Mouse (Mus musculus) heart, adult 11 months (tissue): ENCODE measurements around the gene Serpinb1b.
A peak's percentile ranks its signal among the peaks of the same experiment; 100 is the strongest.

Source experiments
- DNase-seq: peaks from one replicate; pipeline ENCODE4 v3.0.0; 2022

The Serpinb1b gene

DNA sequence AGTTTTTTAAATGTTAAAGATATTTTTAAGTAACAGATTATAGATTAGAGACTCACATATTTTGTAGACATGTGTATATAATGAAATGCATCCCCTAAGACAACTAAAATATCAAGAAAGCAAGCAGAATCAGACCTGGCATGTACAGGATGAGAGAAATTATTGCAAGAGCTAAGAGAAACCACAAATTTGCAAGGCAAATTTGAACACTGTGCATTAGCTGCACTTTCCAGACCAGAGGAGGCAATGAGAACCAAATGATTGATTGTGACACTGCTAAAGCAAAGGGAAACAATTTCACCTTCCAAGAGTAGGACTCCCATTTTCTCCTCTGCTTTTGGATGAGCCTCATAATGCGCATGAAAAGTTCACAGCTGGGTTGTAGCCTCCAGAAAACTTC, 17.2 kb downstream of the Serpinb1b start:
- no peak for DNase-seq

DNA sequence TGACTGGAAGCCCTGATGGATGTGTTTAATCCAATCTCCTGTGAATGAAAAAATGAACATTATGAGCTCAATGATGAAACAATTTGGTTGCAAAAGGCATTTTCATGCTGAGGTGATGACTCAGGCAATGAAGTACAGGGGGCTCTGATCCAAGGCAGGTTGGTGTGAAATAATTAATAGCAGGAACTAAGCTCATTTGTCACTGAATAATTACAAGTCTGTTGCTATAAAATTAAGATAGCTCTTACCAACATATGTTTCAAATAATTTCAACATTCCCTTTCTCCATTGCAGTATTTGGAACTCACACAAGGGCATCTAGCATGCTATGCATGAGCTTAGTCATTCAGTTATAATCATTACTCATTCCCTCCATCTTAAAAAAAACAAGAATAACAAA, 27.3 kb downstream of the Serpinb1b start:
- no peak for DNase-seq

DNA sequence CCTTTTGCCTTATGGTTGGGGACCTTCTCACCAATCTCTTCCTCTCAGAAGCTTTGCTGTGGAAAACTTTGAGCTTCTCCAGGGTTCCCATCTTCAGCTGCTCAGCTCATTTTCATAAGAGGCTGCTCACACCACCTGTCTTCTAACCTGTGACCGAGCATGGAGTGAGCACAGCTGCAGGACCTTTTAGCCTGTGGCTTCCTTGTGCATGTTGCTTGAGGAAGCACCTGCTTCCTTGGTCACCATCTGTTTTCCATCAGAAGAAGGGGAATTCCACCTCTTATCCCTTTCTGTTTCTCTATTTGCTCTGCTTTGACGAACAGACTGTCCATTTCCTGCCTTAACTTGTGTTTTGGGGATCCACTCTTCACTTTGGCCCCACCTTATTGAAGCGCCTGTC, 34.7 kb downstream of the Serpinb1b start:
- peak; percentile 83 for DNase-seq

DNA sequence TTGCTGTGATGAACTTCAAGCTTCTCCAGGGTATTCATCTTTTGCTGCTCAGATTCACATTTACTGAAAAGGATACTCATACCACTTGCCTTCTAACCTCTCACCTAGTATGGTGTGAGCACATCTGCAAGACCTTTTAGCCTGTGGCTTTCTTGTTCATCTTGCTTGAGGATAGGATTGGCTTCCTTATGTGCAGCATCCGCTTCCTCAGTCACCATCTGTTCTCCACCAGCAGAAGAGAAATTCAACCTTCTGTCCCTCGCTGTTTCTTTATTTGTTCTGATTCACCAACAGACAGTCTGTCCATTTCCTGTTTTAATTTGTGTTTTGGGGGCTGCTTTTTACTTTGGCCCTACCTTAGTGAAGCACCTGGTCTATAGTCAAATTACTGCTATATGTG, 59.3 kb downstream of the Serpinb1b start:
- no peak for DNase-seq

- no peak for DNase-seq
These were observed 63.1 kb downstream of the Serpinb1b start for GRCm38 (mm10) chr13:33141435-33141834.
